Mouse (Mus musculus): ENCODE data around the gene Tbrg1. TPM values are rescaled to one million over a fixed set of nuclear protein-coding genes. Genes with fewer than 3 reads are reported as not detected.
A peak's percentile ranks its signal among the peaks of the same experiment; 100 is the strongest.

Tbrg1 gene
- polyA plus RNA-seq, 1 experiment from 2014 or later = 197 TPM

DNA sequence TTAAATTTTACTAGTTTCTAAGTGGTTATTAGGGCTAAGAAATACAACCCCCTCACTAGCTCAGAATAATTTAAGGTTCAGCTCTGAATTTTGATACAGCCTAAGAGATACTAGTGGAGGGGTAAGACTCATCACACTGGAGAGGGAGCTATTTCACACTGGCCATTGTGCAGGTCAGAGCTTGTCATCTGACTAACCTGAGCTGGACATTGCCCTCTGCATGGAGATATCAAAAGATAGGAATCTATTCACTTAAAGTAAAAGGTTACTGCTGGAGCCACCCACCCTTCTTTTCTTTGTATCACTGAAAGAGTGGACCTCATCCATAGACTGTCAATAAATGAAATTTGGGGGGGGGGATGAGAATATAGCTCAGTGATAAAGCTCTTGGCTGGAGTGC is 42.8 kb downstream of the Tbrg1 start:
- no peak overlapping the region; the same call in 1 of the 2 replicates for H3K9ac ChIP-seq (ENCODE audit: low read depth, low read length)
- no peak for ATAC-seq (ENCODE audit: low read depth)
- H3K4me3 ChIP-seq (ENCODE audit: low read depth, low read length) = peak overlapping the region; percentile 58
- no peak overlapping the region for H3K27ac ChIP-seq (replicated peaks; ENCODE audit: low read depth, low read length)
- H3K9me3 ChIP-seq (ENCODE audit: control insufficient read depth, low read length) = no peaks in the 10 kb centered on the region
- no peak for DNase-seq (ENCODE audit: low spot score)
- no peaks in the 10 kb centered on the region for H3K36me3 ChIP-seq (ENCODE audit: control insufficient read depth, insufficient read depth, low read length)
- H3K27me3 ChIP-seq (replicated peaks; ENCODE audit: control insufficient read depth, insufficient read depth, low read length) = no peaks in the 10 kb centered on the region
- peaks cover 3% of the 10 kb centered on the region for H3K4me1 ChIP-seq (ENCODE audit: control insufficient read depth, insufficient read depth, low read length)
- peak overlapping the region; percentile 56 for H3K4me2 ChIP-seq (ENCODE audit: low read depth, low read length)

DNA sequence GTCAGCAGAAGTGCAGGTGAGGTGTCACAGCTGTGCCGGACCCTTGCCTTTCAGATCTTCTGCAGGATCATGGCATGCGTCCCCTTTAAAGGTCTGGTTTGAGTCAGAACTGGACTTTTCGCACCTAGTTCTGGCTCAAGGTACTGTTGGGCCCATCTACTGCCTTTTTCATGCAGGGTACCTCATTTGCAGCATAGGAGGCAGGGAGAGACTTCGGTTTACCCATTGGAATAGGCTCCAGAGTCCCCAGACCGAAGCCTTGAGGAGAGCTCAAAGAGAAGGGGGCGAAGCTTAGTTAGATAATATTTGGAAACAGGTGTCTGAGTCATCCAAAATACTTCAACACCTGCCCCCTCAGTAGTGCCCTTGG is 43.2 kb downstream of the Tbrg1 start:
- Histone ChIP-seq H3K27ac (replicated peaks; ENCODE audit: low read depth, low read length) (peak overlapping the region; percentile 39; the same call in 1 of the 2 replicates), H3K9me3 (ENCODE audit: control insufficient read depth, low read length) (no peaks in the 10 kb centered on the region), H3K27me3 (replicated peaks; ENCODE audit: control insufficient read depth, insufficient read depth, low read length) (no peaks in the 10 kb centered on the region), H3K4me3 (ENCODE audit: low read depth, low read length) (peak overlapping the region; percentile 58), H3K4me1 (ENCODE audit: control insufficient read depth, insufficient read depth, low read length) (peaks cover 3% of the 10 kb centered on the region), H3K4me2 (ENCODE audit: low read depth, low read length) (peak overlapping the region; percentile 56), H3K36me3 (ENCODE audit: control insufficient read depth, insufficient read depth, low read length) (no peaks in the 10 kb centered on the region), H3K9ac (ENCODE audit: low read depth, low read length) (peak overlapping the region; percentile 80)
- DNase-seq (ENCODE audit: low spot score) (no peak), ATAC-seq (ENCODE audit: low read depth) (peak; percentile 45)
- 24% methylated on average over 6 of the region's 6 CpGs for whole genome bisulfite sequencing

DNA sequence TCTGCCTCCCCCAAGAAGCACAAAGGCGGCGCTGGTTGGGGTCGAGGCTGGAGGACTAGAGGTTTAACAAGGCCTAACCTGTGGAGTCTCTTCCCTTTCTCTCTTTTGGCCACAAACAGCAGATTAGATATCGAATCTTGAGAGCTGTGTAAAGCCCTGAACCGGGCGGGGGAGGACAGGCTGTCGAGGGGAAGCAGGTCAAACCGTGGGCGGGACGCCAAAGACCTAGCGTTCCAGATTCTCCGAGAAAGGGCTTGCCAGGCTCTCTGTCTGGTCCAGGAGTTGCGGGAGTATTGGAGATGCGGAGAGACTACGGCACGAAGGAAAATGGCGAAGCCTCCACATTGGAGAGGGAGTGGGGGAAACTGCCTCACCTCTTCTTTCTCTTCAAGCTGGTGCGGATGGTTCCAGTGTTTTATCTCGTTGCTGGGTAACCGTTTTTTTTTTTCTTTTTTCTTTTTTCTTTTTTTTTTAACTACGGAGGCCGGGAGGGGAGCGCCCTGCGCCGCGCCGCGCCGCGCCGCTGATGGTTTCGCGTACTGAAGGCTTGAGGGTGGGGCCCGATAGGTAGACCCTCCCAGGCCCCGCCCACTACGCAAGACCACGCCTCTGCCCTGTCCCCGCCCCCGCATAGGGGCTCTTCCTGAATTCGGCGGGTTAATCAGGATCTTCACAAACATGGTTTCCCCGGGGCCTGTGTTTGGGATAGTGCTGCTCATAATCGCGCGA is 43.8 kb downstream of the Tbrg1 start, which contains the start of gene Spa17:
Gene Spa17, minus strand, starts transcription at position 541 of the 729 bp plus-strand sequence.
- Histone ChIP-seq H3K9ac (ENCODE audit: low read depth, low read length) (peak within 1 kb of the TSS; percentile 80), H3K9me3 (ENCODE audit: control insufficient read depth, low read length) (no peaks in the 10 kb centered on the region), H3K27ac (replicated peaks; ENCODE audit: low read depth, low read length) (peak within 1 kb of the TSS; percentile 76), H3K36me3 (ENCODE audit: control insufficient read depth, insufficient read depth, low read length) (no peaks in the 10 kb centered on the region), H3K4me3 (ENCODE audit: low read depth, low read length) (peak within 1 kb of the TSS; percentile 58), H3K4me1 (ENCODE audit: control insufficient read depth, insufficient read depth, low read length) (peaks cover 3% of the 10 kb centered on the region), H3K27me3 (replicated peaks; ENCODE audit: control insufficient read depth, insufficient read depth, low read length) (no peaks in the 10 kb centered on the region), H3K4me2 (ENCODE audit: low read depth, low read length) (peak within 1 kb of the TSS; percentile 56)
- ATAC-seq (ENCODE audit: low read depth) = peak; percentile 97
- WGBS = under 1% methylated on average over 45 of the region's 45 CpGs
- peak; percentile 97 for DNase-seq (ENCODE audit: low spot score)

DNA sequence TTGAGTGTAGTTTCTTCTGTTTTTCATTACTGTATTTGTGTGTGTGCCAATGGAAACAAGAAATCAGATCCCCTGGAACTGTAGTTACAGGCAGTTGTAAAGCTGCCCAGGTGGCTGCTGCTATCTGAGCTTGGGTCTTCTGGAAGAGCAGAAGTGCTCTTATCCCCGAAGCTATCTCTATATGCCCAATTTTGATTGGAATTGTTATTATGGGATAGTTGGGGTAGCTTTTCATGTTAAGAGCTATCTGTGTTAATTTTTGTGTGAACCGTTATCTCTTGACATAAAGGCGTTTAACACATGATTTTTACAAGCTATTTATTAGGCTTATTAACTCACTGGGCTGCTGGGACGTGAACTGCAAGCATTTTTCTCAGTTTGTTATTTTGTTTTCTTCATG is 47.6 kb downstream of the Tbrg1 start:
- DNase-seq (ENCODE audit: low spot score) = peak; percentile 60
- H3K27me3 ChIP-seq (replicated peaks; ENCODE audit: control insufficient read depth, insufficient read depth, low read length) = no peaks in the 10 kb centered on the region
- H3K4me3 ChIP-seq (ENCODE audit: low read depth, low read length) = no peak overlapping the region
- no peak for ATAC-seq (ENCODE audit: low read depth)
- no peaks in the 10 kb centered on the region for H3K36me3 ChIP-seq (ENCODE audit: control insufficient read depth, insufficient read depth, low read length)
- H3K27ac ChIP-seq (replicated peaks; ENCODE audit: low read depth, low read length) = no peak overlapping the region
- no peaks in the 10 kb centered on the region for H3K9me3 ChIP-seq (ENCODE audit: control insufficient read depth, low read length)
- 72% methylated on average over 4 of the region's 4 CpGs for WGBS
- H3K9ac ChIP-seq (ENCODE audit: low read depth, low read length) = no peak overlapping the region
- no peak overlapping the region for H3K4me2 ChIP-seq (ENCODE audit: low read depth, low read length)
- H3K4me1 ChIP-seq (ENCODE audit: control insufficient read depth, insufficient read depth, low read length) = peaks cover 3% of the 10 kb centered on the region

DNA sequence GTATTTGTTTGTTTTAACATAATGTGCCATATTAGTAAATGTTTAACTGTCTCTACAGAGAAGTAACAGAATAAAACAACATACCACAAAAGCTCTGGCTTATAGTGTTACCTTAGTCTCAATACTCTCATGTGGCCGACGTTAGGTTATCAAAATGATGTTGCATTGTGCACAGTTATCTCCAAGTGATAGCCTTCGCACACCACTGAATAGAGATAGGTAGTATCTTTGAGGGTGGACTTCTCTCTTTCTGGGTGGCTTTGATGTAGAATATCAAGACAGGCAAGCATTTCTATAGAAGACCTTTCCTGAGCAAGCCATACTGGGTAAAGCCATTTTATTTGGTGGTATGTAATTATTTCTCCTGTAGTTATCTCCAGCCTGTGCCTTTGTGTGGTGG is 52.0 kb downstream of the Tbrg1 start:
- WGBS = 91% methylated on average over 3 of the region's 3 CpGs
- DNase-seq (ENCODE audit: low spot score) = no peak
- Histone ChIP-seq H3K4me3 (ENCODE audit: low read depth, low read length) (no peak overlapping the region), H3K27me3 (replicated peaks; ENCODE audit: control insufficient read depth, insufficient read depth, low read length) (no peaks in the 10 kb centered on the region), H3K36me3 (ENCODE audit: control insufficient read depth, insufficient read depth, low read length) (no peaks in the 10 kb centered on the region), H3K27ac (replicated peaks; ENCODE audit: low read depth, low read length) (no peak overlapping the region), H3K4me2 (ENCODE audit: low read depth, low read length) (no peak overlapping the region), H3K4me1 (ENCODE audit: control insufficient read depth, insufficient read depth, low read length) (no peaks in the 10 kb centered on the region), H3K9me3 (ENCODE audit: control insufficient read depth, low read length) (no peaks in the 10 kb centered on the region), H3K9ac (ENCODE audit: low read depth, low read length) (no peak overlapping the region)
- no peak for ATAC-seq (ENCODE audit: low read depth)

DNA sequence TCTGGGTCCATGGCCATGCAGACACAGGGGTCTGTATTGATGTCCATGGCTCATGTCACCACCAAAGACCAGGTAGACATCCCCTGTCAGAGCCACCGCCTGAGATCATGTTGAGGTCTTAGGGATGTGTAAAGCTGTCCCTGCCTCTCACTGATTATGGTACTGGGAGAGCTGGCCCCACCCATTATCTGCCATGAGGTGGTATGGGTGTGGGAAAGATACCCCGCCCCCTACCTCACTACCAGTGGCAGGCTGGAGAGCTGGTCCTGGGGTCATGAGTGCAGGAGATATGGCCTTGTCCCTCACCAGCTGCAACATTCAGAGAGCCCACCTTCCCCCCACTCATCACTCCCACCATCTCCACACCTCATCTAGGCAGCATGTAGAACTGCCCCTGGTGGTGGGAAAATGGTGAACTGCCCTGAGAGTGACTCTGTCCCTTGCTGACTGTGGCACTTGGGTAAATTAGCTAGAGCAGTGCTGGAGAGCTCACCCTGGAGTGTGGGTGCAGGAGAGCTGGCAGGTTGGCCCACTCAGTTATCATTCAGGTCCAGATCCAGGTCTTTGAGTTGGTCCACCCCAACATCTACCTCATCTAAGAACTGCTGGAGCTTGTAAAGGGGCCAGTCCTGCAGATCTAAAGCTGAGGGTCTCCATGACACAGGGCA is 56.4 kb downstream of the Tbrg1 start:
- ATAC-seq (ENCODE audit: low read depth) (no peak), DNase-seq (ENCODE audit: low spot score) (no peak)
- Histone ChIP-seq H3K4me1 (ENCODE audit: control insufficient read depth, insufficient read depth, low read length) (no peaks in the 10 kb centered on the region), H3K9me3 (ENCODE audit: control insufficient read depth, low read length) (no peaks in the 10 kb centered on the region), H3K4me3 (ENCODE audit: low read depth, low read length) (no peak overlapping the region), H3K27me3 (replicated peaks; ENCODE audit: control insufficient read depth, insufficient read depth, low read length) (no peaks in the 10 kb centered on the region), H3K4me2 (ENCODE audit: low read depth, low read length) (no peak overlapping the region), H3K27ac (replicated peaks; ENCODE audit: low read depth, low read length) (no peak overlapping the region), H3K36me3 (ENCODE audit: control insufficient read depth, insufficient read depth, low read length) (no peaks in the 10 kb centered on the region), H3K9ac (ENCODE audit: low read depth, low read length) (no peak overlapping the region)
- 90% methylated on average over 2 of the region's 2 CpGs for WGBS

Other genes with a start within 250 kb of the Tbrg1 start
- 0.08 and 0.15 TPM in 2 replicates for gene Robo3, start 224.1 kb downstream of the Tbrg1 start, polyA plus RNA-seq (2014; fragmentation: Nextera tagmentation; extraction: Ambion mirVana)
- 24.9 and 25.0 TPM in 2 replicates for gene Msantd2, start 168.0 kb downstream of the Tbrg1 start, polyA plus RNA-seq (2014; fragmentation: Nextera tagmentation; extraction: Ambion mirVana)
- gene Esam, start 129.2 kb downstream of the Tbrg1 start, polyA plus RNA-seq (2014; fragmentation: Nextera tagmentation; extraction: Ambion mirVana) = 52.0 and 54.0 TPM in 2 replicates
- 1.2 and 1.5 TPM in 2 replicates for gene Vsig2, start 118.1 kb downstream of the Tbrg1 start, polyA plus RNA-seq (2014; fragmentation: Nextera tagmentation; extraction: Ambion mirVana)
- gene Nrgn, start 104.4 kb downstream of the Tbrg1 start, polyA plus RNA-seq (2014; fragmentation: Nextera tagmentation; extraction: Ambion mirVana) = 7.0 and 8.8 TPM in 2 replicates
- 13.4 and 13.9 TPM in 2 replicates for gene Siae, start 101.6 kb downstream of the Tbrg1 start, polyA plus RNA-seq (2014; fragmentation: Nextera tagmentation; extraction: Ambion mirVana)
- gene Spa17, start 43.6 kb downstream of the Tbrg1 start, polyA plus RNA-seq (2014; fragmentation: Nextera tagmentation; extraction: Ambion mirVana) = 6.9 and 10.2 TPM in 2 replicates
- gene Panx3, start 11.9 kb upstream of the Tbrg1 start, polyA plus RNA-seq (2014; fragmentation: Nextera tagmentation; extraction: Ambion mirVana) = 39.9 and 57.4 TPM in 2 replicates
- gene Olfr160, start 58.9 kb upstream of the Tbrg1 start, polyA plus RNA-seq (2014; fragmentation: Nextera tagmentation; extraction: Ambion mirVana) = not detected in 2 replicates
- 0.14 and 0.25 TPM in 2 replicates for gene Olfr874, start 87.8 kb upstream of the Tbrg1 start, polyA plus RNA-seq (2014; fragmentation: Nextera tagmentation; extraction: Ambion mirVana)
- 0.11 TPM in 1 of 2 replicates, not detected in the other for gene Olfr875, start 114.5 kb upstream of the Tbrg1 start, polyA plus RNA-seq (2014; fragmentation: Nextera tagmentation; extraction: Ambion mirVana)
- gene Olfr876, start 145.7 kb upstream of the Tbrg1 start, polyA plus RNA-seq (2014; fragmentation: Nextera tagmentation; extraction: Ambion mirVana) = 0.13 TPM in 1 of 2 replicates, not detected in the other
- 0.07 TPM in 1 of 2 replicates, not detected in the other for gene Olfr877, start 197.0 kb upstream of the Tbrg1 start, polyA plus RNA-seq (2014; fragmentation: Nextera tagmentation; extraction: Ambion mirVana)
- 0.12 and 0.26 TPM in 2 replicates for gene Olfr145, start 239.4 kb upstream of the Tbrg1 start, polyA plus RNA-seq (2014; fragmentation: Nextera tagmentation; extraction: Ambion mirVana)

Measured in embryonic facial prominence, embryonic 14.5 days (tissue).